In the genomic region with DNA sequence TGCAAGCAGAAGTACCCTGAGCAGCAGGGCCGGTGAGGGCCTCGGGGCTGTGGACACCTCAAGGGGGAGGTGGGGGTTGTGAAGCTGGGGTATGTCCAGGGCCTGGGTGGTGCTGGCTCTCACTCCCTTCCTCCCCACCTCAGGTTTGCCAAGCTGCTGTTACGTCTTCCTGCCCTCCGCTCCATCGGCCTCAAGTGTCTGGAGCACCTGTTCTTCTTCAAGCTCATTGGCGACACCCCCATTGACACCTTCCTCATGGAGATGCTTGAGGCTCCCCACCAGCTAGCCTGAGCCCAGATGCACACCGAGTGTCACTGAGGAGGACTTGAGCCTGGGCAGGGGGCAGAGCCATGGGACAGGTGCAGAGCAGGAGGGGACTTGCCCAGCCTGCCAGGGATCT, we compare ENCODE assay signal across 19 mouse cellular contexts. TPM values are rescaled to one million over a fixed set of nuclear protein-coding genes. Genes with fewer than 3 reads are reported as not detected.
DNase-seq lines count a peak whose midpoint lies in the region; ATAC-seq and TF ChIP-seq lines count a peak whose summit lies in the region.
"Had no signal": no experiment of that assay in that cellular context is flagged by ENCODE, and none has a peak within 500 bp of the region (broad histone marks: within the 10 kb centered on the region; RNA-seq: fewer than 3 reads in every experiment).

No protein-coding gene starts in this region.

- peaks cover 27% of the 10 kb centered on the region for H3K4me1 ChIP-seq in limb, embryonic 14.5 days (ENCODE audit: control insufficient read depth, insufficient read depth, low read length)

- H3K9ac ChIP-seq in limb, embryonic 14.5 days (ENCODE audit: low read depth, low read length, severe bottlenecking) = no peak overlapping the region
- H3K9ac ChIP-seq: liver, embryonic 14.5 days; lung, embryonic 15.5 days; midbrain, embryonic 15.5 days; neural tube, embryonic 15.5 days; stomach, embryonic 15.5 days had no signal

- peaks cover 47% of the 10 kb centered on the region for H3K36me3 ChIP-seq in limb, embryonic 14.5 days (ENCODE audit: control insufficient read depth, insufficient read depth, low read length)

- no peak overlapping the region for H3K4me2 ChIP-seq in limb, embryonic 14.5 days (replicated peaks; ENCODE audit: low read depth, low read length, severe bottlenecking)
- H3K4me2 ChIP-seq: lung, embryonic 15.5 days; midbrain, embryonic 15.5 days; neural tube, embryonic 15.5 days; stomach, embryonic 15.5 days had no signal

- no peak for ATAC-seq in limb, embryonic 14.5 days (ENCODE audit: low FRiP score, low read depth)
- ATAC-seq: forebrain, embryonic 16.5 days; hindbrain, embryonic 16.5 days; midbrain, embryonic 15.5 days; Patski had no signal

- H3K27ac ChIP-seq in limb, embryonic 14.5 days (replicated peaks; ENCODE audit: low read depth, low read length) = 0 out of 2 replicates have a peak overlapping the region, but pooled peaks have one; percentile 27
- H3K27ac ChIP-seq: liver, embryonic 14.5 days; lung, embryonic 15.5 days; midbrain, embryonic 10.5 days; neural tube, embryonic 15.5 days; stomach, embryonic 15.5 days had no signal

- TF ChIP-seq POLR2A in limb, embryonic 14.5 days (IDR thresholded peaks at IDR 0.05; ENCODE audit: borderline replicate concordance, extremely low read depth, insufficient read depth, insufficient read length) = no peak

- peak; percentile 9 for DNase-seq in adrenal gland, postnatal 14 days
- DNase-seq in adrenal gland, adult 2 months = no peak
- DNase-seq in cerebellum, postnatal 25 days = peak; percentile 11 to 14
- DNase-seq in cerebellum, postnatal 4 days (ENCODE audit: low spot score in 2 of 2) = no peak
- peak; percentile 12 for DNase-seq in layer of hippocampus, adult 11-12 months (ENCODE audit: low spot score)
- no peak for DNase-seq in layer of hippocampus, adult 18-20 months (ENCODE audit: low spot score in 2 of 2)
- no peak for DNase-seq in limb, embryonic 14.5 days (ENCODE audit: low spot score)
- no peak for DNase-seq in thymus, postnatal 4 days
- DNase-seq: right cerebral cortex, postnatal 25 days had no signal

- 83% methylated on average over 7 of the region's 7 CpGs for WGBS in limb, embryonic 14.5 days

- H3K27me3 ChIP-seq in limb, embryonic 14.5 days (ENCODE audit: control insufficient read depth, insufficient read depth, low read length) = no peaks in the 10 kb centered on the region
- H3K27me3 ChIP-seq: midbrain, embryonic 15.5 days; neural tube, embryonic 15.5 days had no signal

- no peak overlapping the region for H3K4me3 ChIP-seq in limb, embryonic 14.5 days (replicated peaks; ENCODE audit: low read length)
- H3K4me3 ChIP-seq: left cerebral cortex, adult 2 months; lung, embryonic 15.5 days; midbrain, embryonic 15.5 days; neural tube, embryonic 15.5 days; stomach, embryonic 15.5 days had no signal

- no peaks in the 10 kb centered on the region for H3K9me3 ChIP-seq in limb, embryonic 14.5 days (ENCODE audit: control insufficient read depth, low read length)
- H3K9me3 ChIP-seq: lung, embryonic 15.5 days; midbrain, embryonic 10.5 days; midbrain, embryonic 15.5 days; neural tube, embryonic 15.5 days; stomach, embryonic 15.5 days had no signal

RNA-seq across cellular contexts. Expression of a gene that starts 2.0 kb away (rescaled TPM):
- 1.1 and 2.6 TPM in 2 replicates for total RNA-seq in adrenal gland, postnatal 14 days (2021)
- 1 to 10 TPM; 1.0 to 1.1 TPM for total RNA-seq in adrenal gland, adult 2 months (2021)
- polyA plus RNA-seq in adrenal gland, adult 2 months (2012; rRNA removed) = 0.35 and 1.7 TPM in 2 replicates
- 10 to 100 TPM; 22.5 to 23.4 TPM for total RNA-seq in layer of hippocampus, adult 18-20 months (2021)
- polyA plus RNA-seq in limb, embryonic 14.5 days (2012; rRNA removed) = 201 and 242 TPM in 2 replicates
- 71.6 and 72.1 TPM in 2 replicates for polyA plus RNA-seq in limb, embryonic 14.5 days (2014; fragmentation: Nextera tagmentation; extraction: Ambion mirVana)

RNA-seq across cellular contexts. Expression of a gene that starts 5.6 kb away (rescaled TPM):
- total RNA-seq in adrenal gland, postnatal 14 days (2021) = 54.5 and 66.6 TPM in 2 replicates
- total RNA-seq in adrenal gland, adult 2 months (2021) = 10 to 100 TPM; 47.5 to 54.9 TPM
- polyA plus RNA-seq in adrenal gland, adult 2 months (2012; rRNA removed) = 150 and 161 TPM in 2 replicates
- 10 to 100 TPM; 77.1 to 85.8 TPM for total RNA-seq in layer of hippocampus, adult 18-20 months (2021)
- polyA plus RNA-seq in limb, embryonic 14.5 days (2012; rRNA removed) = 83.2 and 98.9 TPM in 2 replicates
- polyA plus RNA-seq in limb, embryonic 14.5 days (2014; fragmentation: Nextera tagmentation; extraction: Ambion mirVana) = 29.2 and 33.6 TPM in 2 replicates

RNA-seq across cellular contexts. Expression of a gene that starts 5.8 kb away (rescaled TPM):
- 127 and 161 TPM in 2 replicates for total RNA-seq in adrenal gland, postnatal 14 days (2021)
- 100 to 1,000 TPM; 156 to 217 TPM for total RNA-seq in adrenal gland, adult 2 months (2021)
- 291 and 321 TPM in 2 replicates for polyA plus RNA-seq in adrenal gland, adult 2 months (2012; rRNA removed)
- 100 to 1,000 TPM in 1 of 2 experiments, 10 to 100 TPM in 1; 90.7 to 105 TPM for total RNA-seq in layer of hippocampus, adult 18-20 months (2021)
- polyA plus RNA-seq in limb, embryonic 14.5 days (2012; rRNA removed) = 197 and 283 TPM in 2 replicates
- polyA plus RNA-seq in limb, embryonic 14.5 days (2014; fragmentation: Nextera tagmentation; extraction: Ambion mirVana) = 132 and 133 TPM in 2 replicates

RNA-seq across cellular contexts. Expression of a gene that starts 9.4 kb away (rescaled TPM):
- total RNA-seq in adrenal gland, postnatal 14 days (2021) = 207 and 212 TPM in 2 replicates
- total RNA-seq in adrenal gland, adult 2 months (2021) = 100 to 1,000 TPM; 252 to 263 TPM
- polyA plus RNA-seq in adrenal gland, adult 2 months (2012; rRNA removed) = 362 and 465 TPM in 2 replicates
- 10 to 100 TPM; 59.7 to 63.9 TPM for total RNA-seq in layer of hippocampus, adult 18-20 months (2021)
- polyA plus RNA-seq in limb, embryonic 14.5 days (2012; rRNA removed) = 104 and 109 TPM in 2 replicates
- 46.4 and 48.1 TPM in 2 replicates for polyA plus RNA-seq in limb, embryonic 14.5 days (2014; fragmentation: Nextera tagmentation; extraction: Ambion mirVana)

RNA-seq across cellular contexts. Expression of a gene that starts 12.8 kb away (rescaled TPM):
- 36.6 and 42.5 TPM in 2 replicates for total RNA-seq in adrenal gland, postnatal 14 days (2021)
- 10 to 100 TPM; 41.4 to 57.0 TPM for total RNA-seq in adrenal gland, adult 2 months (2021)
- polyA plus RNA-seq in adrenal gland, adult 2 months (2012; rRNA removed) = 70.0 and 92.4 TPM in 2 replicates
- 10 to 100 TPM; 39.0 to 40.8 TPM for total RNA-seq in layer of hippocampus, adult 18-20 months (2021)
- polyA plus RNA-seq in limb, embryonic 14.5 days (2012; rRNA removed) = 54.0 and 81.7 TPM in 2 replicates
- polyA plus RNA-seq in limb, embryonic 14.5 days (2014; fragmentation: Nextera tagmentation; extraction: Ambion mirVana) = 7.0 and 8.4 TPM in 2 replicates

Comparison
In these comparisons a context has a peak if more than half of its experiments do, and no peak if none do; other contexts are left out.
1. DNase-seq: peak in adrenal gland, postnatal 14 days (single experiment), cerebellum, postnatal 25 days (2 of 2) and layer of hippocampus, adult 11-12 months (single experiment); none in adrenal gland, adult 2 months (single experiment), cerebellum, postnatal 4 days (0 of 2), layer of hippocampus, adult 18-20 months (0 of 2), limb, embryonic 14.5 days (single experiment) and thymus, postnatal 4 days (single experiment).